Comparison of ENCODE assay signal across 7 mouse cellular contexts in the genomic region with DNA sequence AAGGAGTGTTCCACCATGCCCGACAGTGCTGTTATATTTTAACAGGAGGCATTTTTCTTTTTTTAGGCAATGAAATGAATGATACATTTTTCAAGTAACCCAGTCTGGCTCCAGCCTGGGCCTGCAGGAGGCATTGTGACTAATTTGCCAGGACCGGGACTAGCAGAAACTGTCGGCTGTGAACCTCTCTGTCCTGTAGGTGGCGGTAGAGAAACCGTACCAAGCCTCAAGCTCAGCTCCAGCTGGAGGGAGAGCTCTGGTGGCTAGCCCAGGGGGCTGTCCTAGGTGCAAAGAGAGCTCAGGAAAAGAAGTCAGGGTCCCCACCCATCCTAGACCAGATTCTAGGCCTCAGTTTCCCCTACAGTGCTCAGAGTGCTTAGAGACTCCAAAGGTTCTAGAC. TPM values are rescaled to one million over a fixed set of nuclear protein-coding genes. Genes with fewer than 3 reads are reported as not detected.
DNase-seq lines count a peak whose midpoint lies in the region; ATAC-seq and TF ChIP-seq lines count a peak whose summit lies in the region.

No protein-coding gene starts in this region.

- ATAC-seq in hindbrain, postnatal 0 days, result peak; percentile 64

- H3K36me3 ChIP-seq in hindbrain, postnatal 0 days (ENCODE audit: insufficient read depth, low read length), result no peaks in the 10 kb centered on the region

- H3K9ac ChIP-seq in hindbrain, postnatal 0 days (replicated peaks; ENCODE audit: low read length), result no peak overlapping the region

- peak; percentile 95 for DNase-seq in ZHBTc4 (ENCODE audit: low read depth, low spot score)
- DNase-seq in cerebellum, postnatal 10 days, result peak; percentile 88 to 93
- peak; percentile 64 to 74 for DNase-seq in frontal cortex, postnatal 25 days (ENCODE audit: low spot score in 2 of 2)
- peak; percentile 93 for DNase-seq in hindbrain, postnatal 0 days (ENCODE audit: low spot score)
- peak; percentile 77 to 79 for DNase-seq in left cerebral cortex, adult 18-20 months (ENCODE audit: low spot score in 2 of 2)
- peak; percentile 90 for DNase-seq in mesoderm, embryonic 11.5 days (ENCODE audit: low read depth, low spot score)
- peak; percentile 74 for DNase-seq in skeletal muscle tissue, adult 2 months (ENCODE audit: low read depth, low spot score)

- H3K27ac ChIP-seq in hindbrain, postnatal 0 days, result no peak overlapping the region

- H3K27me3 ChIP-seq in hindbrain, postnatal 0 days (ENCODE audit: insufficient read depth, low read length), result no peaks in the 10 kb centered on the region

- H3K4me3 ChIP-seq in hindbrain, postnatal 0 days (ENCODE audit: low read length), result no peak overlapping the region

- no peak overlapping the region for H3K4me2 ChIP-seq in hindbrain, postnatal 0 days (ENCODE audit: low read depth, low read length)

- 0% methylated on average over 5 of the region's 5 CpGs for WGBS in hindbrain, postnatal 0 days

- H3K4me1 ChIP-seq in hindbrain, postnatal 0 days (ENCODE audit: insufficient read depth, low read length), result no peaks in the 10 kb centered on the region

- H3K9me3 ChIP-seq in hindbrain, postnatal 0 days (ENCODE audit: low read length), result no peaks in the 10 kb centered on the region

- peak; percentile 87 for TF ChIP-seq CTCF in hindbrain, postnatal 0 days (IDR thresholded peaks at IDR 0.05; ENCODE audit: low read depth)

RNA-seq across cellular contexts. Expression of gene Slc25a25, which starts 37.4 kb away (rescaled TPM):
- 64.3 and 69.6 TPM in 2 replicates for total RNA-seq in hindbrain, postnatal 0 days (2014; rRNA removed)
- 44.4 and 46.4 TPM in 2 replicates for polyA plus RNA-seq in hindbrain, postnatal 0 days (2015; fragmentation: Nextera tagmentation; extraction: Ambion mirVana)
- 10 to 100 TPM; 67.5 to 72.1 TPM for total RNA-seq in left cerebral cortex, adult 18-20 months (2021)

RNA-seq across cellular contexts. Expression of gene Naif1, which starts 38.4 kb away (rescaled TPM):
- 3.1 and 3.7 TPM in 2 replicates for total RNA-seq in hindbrain, postnatal 0 days (2014; rRNA removed)
- 2.9 and 3.0 TPM in 2 replicates for polyA plus RNA-seq in hindbrain, postnatal 0 days (2015; fragmentation: Nextera tagmentation; extraction: Ambion mirVana)
- 1 to 10 TPM; 3.7 to 4.6 TPM for total RNA-seq in left cerebral cortex, adult 18-20 months (2021)

RNA-seq across cellular contexts. Expression of gene Fam102a, which starts 46.5 kb away (rescaled TPM):
- total RNA-seq in hindbrain, postnatal 0 days (2014; rRNA removed), result 23.6 and 25.4 TPM in 2 replicates
- 7.9 and 8.2 TPM in 2 replicates for polyA plus RNA-seq in hindbrain, postnatal 0 days (2015; fragmentation: Nextera tagmentation; extraction: Ambion mirVana)
- 10 to 100 TPM; 67.3 to 68.4 TPM for total RNA-seq in left cerebral cortex, adult 18-20 months (2021)
